Mouse (Mus musculus) inflammation-experienced regulatory T-cells, adult 6 months (primary cell): Measurements from ENCODE around the gene Lta. TPM values are rescaled to one million over a fixed set of nuclear protein-coding genes. Genes with fewer than 3 reads are reported as not detected.

Experiments used
- ATAC-seq: one replicate; pipeline ENCODE4 v1.8.0; 2017
- polyA plus RNA-seq, 3 experiments: library from polyadenylated mRNA; unstranded; fragments of 100-300 nt; shearing (Covaris generic); gene quantifications; one replicate each; pipeline ENCODE4 v1.2.1; 2017

The Lta gene
- polyA plus RNA-seq: 100 to 1,000 TPM in 1 of 3 experiments, 10 to 100 TPM in 2; 34.4 to 113 (median 95.2) TPM

- ATAC-seq: peak; percentile 57
These were observed at the start of gene Lta for GRCm38 (mm10) chr17:35204494-35205379. Gene Lta (minus strand): TSS chr17:35205351.

- peak; percentile 32 for ATAC-seq
These were observed 49.3 kb upstream of the Lta start for GRCm38 (mm10) chr17:35254241-35255098.

GRCm38 (mm10) chr17:35253293-35254093 lies 48.3 kb upstream of the Lta start:
- ATAC-seq: no peak

- no peak for ATAC-seq
These were observed 47.6 kb upstream of the Lta start for GRCm38 (mm10) chr17:35252619-35253292.

- ATAC-seq: no peak
These were observed 46.8 kb upstream of the Lta start for GRCm38 (mm10) chr17:35251981-35252380.

- ATAC-seq: no peak
These were observed 46.1 kb upstream of the Lta start for GRCm38 (mm10) chr17:35251162-35251719.

GRCm38 (mm10) chr17:35250348-35251120 lies 45.4 kb upstream of the Lta start:
- no peak for ATAC-seq

GRCm38 (mm10) chr17:35249451-35250197 lies 44.5 kb upstream of the Lta start:
- ATAC-seq: no peak

GRCm38 (mm10) chr17:35248986-35249385 lies 43.8 kb upstream of the Lta start:
- ATAC-seq: no peak

- no peak for ATAC-seq
These were observed 42.0 kb upstream of the Lta start for GRCm38 (mm10) chr17:35247144-35247543.

GRCm38 (mm10) chr17:35245731-35246623 lies 40.8 kb upstream of the Lta start:
- ATAC-seq: no peak

GRCm38 (mm10) chr17:35244999-35245398 lies 39.8 kb upstream of the Lta start:
- ATAC-seq: no peak

- no peak for ATAC-seq
These were observed 37.9 kb upstream of the Lta start for GRCm38 (mm10) chr17:35243086-35243485.

- ATAC-seq: peak; percentile 43
These were observed 37.1 kb upstream of the Lta start for GRCm38 (mm10) chr17:35242015-35242941.

- peak; percentile 68 for ATAC-seq
These were observed 36.3 kb upstream of the Lta start, which contains the start of gene Ddx39b for GRCm38 (mm10) chr17:35241305-35242014. Gene Ddx39b (plus strand): TSS chr17:35241746.

- no peak for ATAC-seq
These were observed 35.5 kb upstream of the Lta start for GRCm38 (mm10) chr17:35240384-35241304.
